Mouse (Mus musculus) heart, embryonic 15.5 days (tissue): ENCODE data around the gene Tekt1. TPM values are rescaled to one million over a fixed set of nuclear protein-coding genes. Genes with fewer than 3 reads are reported as not detected.

Experiments used
- ATAC-seq: fragments of 200-750 bp; cut with Nextera tagmentation; replicated peaks from 2 replicates; pipeline ENCODE4 v1.8.0; 2017; ENCODE audit warnings: low read depth, moderate TSS enrichment; ENCODE audit not compliant: insufficient number of reproducible peaks, insufficient read depth, low FRiP score
- H3K27ac ChIP-seq: fragments of 300-500 bp; sonication (generic); 2 replicates; pipeline ENCODE4 v1.5.1; 2015; ENCODE audit warnings: mild to moderate bottlenecking, inconsistent platforms
- H3K27me3 ChIP-seq: fragments of 300-500 bp; sonication (generic); 2 replicates; pipeline ENCODE4 v1.6.1; 2015; ENCODE audit warnings: inconsistent platforms
- H3K36me3 ChIP-seq: fragments of 300-500 bp; sonication (generic); 2 replicates; pipeline ENCODE4 v1.6.1; 2015; ENCODE audit warnings: mild to moderate bottlenecking, inconsistent platforms
- H3K4me1 ChIP-seq: fragments of 300-500 bp; sonication (generic); replicated peaks from 2 replicates; pipeline ENCODE4 v1.6.1; 2015; ENCODE audit warnings: inconsistent platforms
- H3K4me2 ChIP-seq: fragments of 300-500 bp; sonication (generic); 2 replicates; pipeline ENCODE4 v1.6.1; 2015; ENCODE audit warnings: inconsistent platforms, mild to moderate bottlenecking, moderate library complexity
- H3K4me3 ChIP-seq: fragments of 300-500 bp; sonication (generic); 2 replicates; pipeline ENCODE4 v1.5.1; 2015; ENCODE audit warnings: mild to moderate bottlenecking, inconsistent platforms
- H3K9ac ChIP-seq: fragments of 300-500 bp; sonication (generic); 2 replicates; pipeline ENCODE4 v1.6.1; 2015; ENCODE audit warnings: mild to moderate bottlenecking, inconsistent platforms
- H3K9me3 ChIP-seq: fragments of 300-500 bp; sonication (generic); replicated peaks from 2 replicates; pipeline ENCODE4 v1.6.1; 2016; ENCODE audit warnings: inconsistent platforms
- WGBS: fragments of 180-500 bp; shearing (Covaris S2); methylation state at CpG from one replicate; pipeline ENCODE4 v1.1.7; 2015; ENCODE audit warnings: mixed read lengths; 5-methylcytosine and 5-hydroxymethylcytosine counted together
- polyA plus RNA-seq: library from polyadenylated mRNA; unstranded; fragments of >200 nt; fragmentation: Nextera tagmentation; extraction: Ambion mirVana; gene quantifications from 2 replicates; pipeline ENCODE4 v1.2.1, GENCODE M21; 2015

Gene Tekt1
- polyA plus RNA-seq, 1 experiment from 2014 or later = 0.72 TPM

GRCm38 (mm10) chr11:72339716-72340115, 22.5 kb downstream of the Tekt1 start:
- no peaks in the 10 kb centered on the region for H3K27me3 ChIP-seq
- H3K4me1 ChIP-seq = peaks cover 4% of the 10 kb centered on the region; the same call in 1 of the 2 replicates
- H3K36me3 ChIP-seq = no peaks in the 10 kb centered on the region
- no peak overlapping the region for H3K4me3 ChIP-seq
- H3K9me3 ChIP-seq = no peaks in the 10 kb centered on the region
- no peak overlapping the region for H3K9ac ChIP-seq
- no peak overlapping the region for H3K4me2 ChIP-seq
- no peak for ATAC-seq
- 74% methylated on average over 4 of the region's 4 CpGs for WGBS
- H3K27ac ChIP-seq = no peak overlapping the region

- Histone ChIP-seq H3K36me3 (no peaks in the 10 kb centered on the region), H3K4me1 (peaks cover 4% of the 10 kb centered on the region; the same call in 1 of the 2 replicates), H3K9ac (no peak overlapping the region), H3K27ac (no peak overlapping the region), H3K4me2 (no peak overlapping the region), H3K9me3 (no peaks in the 10 kb centered on the region), H3K27me3 (no peaks in the 10 kb centered on the region), H3K4me3 (no peak overlapping the region)
- ATAC-seq = no peak
- 53% methylated on average over 5 of the region's 5 CpGs for WGBS
Observed at GRCm38 (mm10) chr11:72338437-72338871, 23.8 kb downstream of the Tekt1 start.

- no peak overlapping the region for H3K4me3 ChIP-seq
- no peaks in the 10 kb centered on the region for H3K4me1 ChIP-seq
- 65% methylated on average over 8 of the region's 8 CpGs for WGBS
- H3K27ac ChIP-seq = no peak overlapping the region
- no peak overlapping the region for H3K4me2 ChIP-seq
- peak; percentile 31; the same call in 1 of the 2 replicates for ATAC-seq
- H3K27me3 ChIP-seq = no peaks in the 10 kb centered on the region
- no peaks in the 10 kb centered on the region for H3K36me3 ChIP-seq
- no peak overlapping the region for H3K9ac ChIP-seq
- H3K9me3 ChIP-seq = no peaks in the 10 kb centered on the region
Observed at GRCm38 (mm10) chr11:72336726-72337125, 25.5 kb downstream of the Tekt1 start.

GRCm38 (mm10) chr11:72334653-72335052, 27.6 kb downstream of the Tekt1 start:
- H3K36me3 ChIP-seq = no peaks in the 10 kb centered on the region
- no peak overlapping the region for H3K27ac ChIP-seq
- H3K9ac ChIP-seq = no peak overlapping the region
- H3K9me3 ChIP-seq = no peaks in the 10 kb centered on the region
- H3K4me1 ChIP-seq = no peaks in the 10 kb centered on the region
- no peak for ATAC-seq
- H3K4me2 ChIP-seq = no peak overlapping the region
- 84% methylated on average over 4 of the region's 4 CpGs for WGBS
- no peak overlapping the region for H3K4me3 ChIP-seq
- H3K27me3 ChIP-seq = no peaks in the 10 kb centered on the region

GRCm38 (mm10) chr11:72332951-72333667, 29.1 kb downstream of the Tekt1 start:
- Histone ChIP-seq H3K4me1 (no peaks in the 10 kb centered on the region), H3K27me3 (no peaks in the 10 kb centered on the region), H3K27ac (no peak overlapping the region), H3K36me3 (no peaks in the 10 kb centered on the region), H3K4me2 (no peak overlapping the region), H3K9ac (no peak overlapping the region), H3K9me3 (no peaks in the 10 kb centered on the region), H3K4me3 (no peak overlapping the region)
- 78% methylated on average over 9 of the region's 9 CpGs for WGBS
- ATAC-seq = no peak

- H3K27me3 ChIP-seq = 0 out of 2 replicates have a peak, but pooled peaks cover 3% of the 10 kb centered on the region
- no peak overlapping the region for H3K4me2 ChIP-seq
- H3K36me3 ChIP-seq = no peaks in the 10 kb centered on the region
- H3K9ac ChIP-seq = no peak overlapping the region
- H3K27ac ChIP-seq = no peak overlapping the region
- ATAC-seq = no peak
- no peaks in the 10 kb centered on the region for H3K4me1 ChIP-seq
- 69% methylated on average over 4 of the region's 4 CpGs for WGBS
- H3K9me3 ChIP-seq = no peaks in the 10 kb centered on the region
- H3K4me3 ChIP-seq = no peak overlapping the region
Observed at GRCm38 (mm10) chr11:72325701-72326100, 36.5 kb downstream of the Tekt1 start.

GRCm38 (mm10) chr11:72324431-72324830, 37.8 kb downstream of the Tekt1 start:
- Histone ChIP-seq H3K9me3 (no peaks in the 10 kb centered on the region), H3K36me3 (no peaks in the 10 kb centered on the region), H3K9ac (no peak overlapping the region), H3K27ac (no peak overlapping the region), H3K4me1 (no peaks in the 10 kb centered on the region), H3K4me2 (no peak overlapping the region), H3K4me3 (no peak overlapping the region), H3K27me3 (0 out of 2 replicates have a peak, but pooled peaks cover 3% of the 10 kb centered on the region)
- ATAC-seq = no peak
- 66% methylated on average over 3 of the region's 3 CpGs for WGBS

GRCm38 (mm10) chr11:72318026-72318425, 44.2 kb downstream of the Tekt1 start:
- no peaks in the 10 kb centered on the region for H3K9me3 ChIP-seq
- peaks cover 5% of the 10 kb centered on the region; the same call in 1 of the 2 replicates for H3K4me1 ChIP-seq
- no peak overlapping the region for H3K9ac ChIP-seq
- H3K27me3 ChIP-seq = peaks cover 34% of the 10 kb centered on the region
- H3K27ac ChIP-seq = no peak overlapping the region
- WGBS = 56% methylated on average over 5 of the region's 5 CpGs
- ATAC-seq = no peak
- H3K4me3 ChIP-seq = no peak overlapping the region
- H3K4me2 ChIP-seq = no peak overlapping the region
- H3K36me3 ChIP-seq = no peaks in the 10 kb centered on the region

- H3K27ac ChIP-seq = no peak within 1 kb of the TSS
- H3K4me1 ChIP-seq = peaks cover 5% of the 10 kb centered on the region; the same call in 1 of the 2 replicates
- 0 out of 2 replicates have a peak, but pooled peaks cover 3% of the 10 kb centered on the region for H3K36me3 ChIP-seq
- H3K4me2 ChIP-seq = peak within 1 kb of the TSS; percentile 54
- H3K9ac ChIP-seq = 0 out of 2 replicates have a peak within 1 kb of the TSS, but pooled peaks have one; percentile 0
- peak within 1 kb of the TSS; percentile 30 for H3K4me3 ChIP-seq
- 11% methylated on average over 42 of the region's 42 CpGs for WGBS
- H3K9me3 ChIP-seq = no peaks in the 10 kb centered on the region
- ATAC-seq = no peak
- peaks cover 39% of the 10 kb centered on the region for H3K27me3 ChIP-seq
Observed at GRCm38 (mm10) chr11:72314151-72314895, 47.9 kb downstream of the Tekt1 start, which contains the start of gene Fbxo39. Fbxo39 (plus strand) TSS chr11:72314444.

GRCm38 (mm10) chr11:72311355-72312001, 50.8 kb downstream of the Tekt1 start:
- no peak overlapping the region for H3K4me3 ChIP-seq
- no peak overlapping the region for H3K27ac ChIP-seq
- WGBS = 72% methylated on average over 10 of the region's 10 CpGs
- no peak for ATAC-seq
- no peak overlapping the region for H3K4me2 ChIP-seq
- no peaks in the 10 kb centered on the region for H3K9me3 ChIP-seq
- peaks cover 11% of the 10 kb centered on the region for H3K4me1 ChIP-seq
- H3K36me3 ChIP-seq = 0 out of 2 replicates have a peak, but pooled peaks cover 3% of the 10 kb centered on the region
- H3K9ac ChIP-seq = no peak overlapping the region
- H3K27me3 ChIP-seq = peaks cover 34% of the 10 kb centered on the region

GRCm38 (mm10) chr11:72310491-72310890, 51.8 kb downstream of the Tekt1 start:
- WGBS = 61% methylated on average over 4 of the region's 4 CpGs
- ATAC-seq = no peak
- Histone ChIP-seq H3K27me3 (peaks cover 31% of the 10 kb centered on the region), H3K4me2 (no peak overlapping the region), H3K9ac (no peak overlapping the region), H3K36me3 (0 out of 2 replicates have a peak, but pooled peaks cover 3% of the 10 kb centered on the region), H3K27ac (no peak overlapping the region), H3K4me1 (peaks cover 11% of the 10 kb centered on the region), H3K9me3 (no peaks in the 10 kb centered on the region), H3K4me3 (no peak overlapping the region)
